Mouse (Mus musculus): ENCODE data around the gene Zfp644. TPM values are rescaled to one million over a fixed set of nuclear protein-coding genes. Genes with fewer than 3 reads are reported as not detected.

The Zfp644 gene
- polyA plus RNA-seq, 1 experiment from 2014 or later, result 62.5 TPM

DNA sequence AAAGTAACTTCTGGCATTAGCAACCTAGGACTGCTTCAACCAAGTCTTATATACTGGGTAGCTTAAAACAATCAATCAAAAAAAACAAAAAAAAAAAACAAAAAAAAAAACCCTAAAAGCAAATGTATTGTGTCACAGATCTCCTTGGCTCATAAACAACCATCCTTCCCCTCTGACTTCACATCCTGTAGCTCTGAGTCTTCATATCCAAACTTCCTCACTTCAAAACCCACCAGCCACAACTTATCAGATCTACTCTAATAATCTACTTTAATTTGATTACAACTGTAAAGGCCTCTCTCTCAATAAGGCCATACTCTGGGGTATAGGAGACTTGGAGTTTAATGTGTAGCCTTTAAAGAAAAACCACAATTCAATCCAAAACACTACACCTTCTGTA is 47.1 kb downstream of the Zfp644 start:
- Histone ChIP-seq H3K27ac (no peak overlapping the region), H3K36me3 (peaks cover 29% of the 10 kb centered on the region), H3K9me3 (replicated peaks) (no peaks in the 10 kb centered on the region), H3K4me1 (no peaks in the 10 kb centered on the region), H3K27me3 (ENCODE audit: low read depth, poor library complexity, severe bottlenecking) (no peaks in the 10 kb centered on the region), H3K4me3 (no peak overlapping the region)
- DNase-seq (ENCODE audit: low spot score), result no peak

DNA sequence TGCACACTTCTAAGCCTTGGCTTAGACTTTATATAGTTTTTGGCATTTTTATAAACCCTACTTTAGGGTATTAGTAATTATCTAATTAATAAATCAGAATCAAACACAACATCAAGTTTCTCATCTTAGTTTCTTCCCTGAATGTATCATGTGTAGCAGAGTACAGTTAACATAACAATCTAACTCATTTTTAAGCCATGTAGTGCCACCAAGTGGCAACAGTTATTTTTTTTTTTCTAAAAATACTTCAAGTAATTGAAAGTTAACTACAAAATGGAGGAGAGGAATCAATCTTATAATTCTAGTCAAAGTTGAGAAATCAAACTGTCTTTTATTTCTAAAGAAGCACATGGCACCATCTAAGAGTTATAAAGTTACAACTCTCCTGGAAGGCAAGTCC is 47.6 kb downstream of the Zfp644 start:
- Histone ChIP-seq H3K27me3 (ENCODE audit: low read depth, poor library complexity, severe bottlenecking) (no peaks in the 10 kb centered on the region), H3K4me3 (no peak overlapping the region), H3K36me3 (peaks cover 25% of the 10 kb centered on the region), H3K4me1 (no peaks in the 10 kb centered on the region), H3K9me3 (replicated peaks) (no peaks in the 10 kb centered on the region), H3K27ac (no peak overlapping the region)
- DNase-seq (ENCODE audit: low spot score), result no peak

DNA sequence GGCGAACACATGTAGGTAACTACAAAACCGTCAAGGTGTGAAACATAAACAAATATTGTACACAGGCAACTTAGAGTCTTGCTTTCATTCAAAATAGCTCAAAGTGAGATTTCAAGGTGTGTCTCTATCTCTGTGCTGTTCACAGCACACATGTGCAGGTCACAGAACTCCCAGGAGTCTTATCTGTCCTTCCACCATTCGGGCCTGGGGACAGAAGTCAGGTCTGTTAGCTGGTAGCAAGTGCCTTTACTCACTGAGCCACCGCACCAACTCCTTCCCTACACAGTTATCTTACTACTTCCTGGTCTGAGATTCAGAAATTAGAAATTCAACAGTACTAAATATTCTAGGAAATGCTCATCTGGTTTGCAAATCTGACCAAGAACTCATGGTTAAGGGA is 53.7 kb downstream of the Zfp644 start:
- Histone ChIP-seq H3K36me3 (peaks cover 13% of the 10 kb centered on the region), H3K9me3 (replicated peaks) (no peaks in the 10 kb centered on the region), H3K27me3 (ENCODE audit: low read depth, poor library complexity, severe bottlenecking) (no peaks in the 10 kb centered on the region), H3K4me3 (no peak overlapping the region), H3K27ac (no peak overlapping the region), H3K4me1 (0 out of 2 replicates have a peak, but pooled peaks cover 5% of the 10 kb centered on the region)
- no peak for DNase-seq (ENCODE audit: low spot score)
- WGBS, result 83% methylated on average over 4 of the region's 4 CpGs

DNA sequence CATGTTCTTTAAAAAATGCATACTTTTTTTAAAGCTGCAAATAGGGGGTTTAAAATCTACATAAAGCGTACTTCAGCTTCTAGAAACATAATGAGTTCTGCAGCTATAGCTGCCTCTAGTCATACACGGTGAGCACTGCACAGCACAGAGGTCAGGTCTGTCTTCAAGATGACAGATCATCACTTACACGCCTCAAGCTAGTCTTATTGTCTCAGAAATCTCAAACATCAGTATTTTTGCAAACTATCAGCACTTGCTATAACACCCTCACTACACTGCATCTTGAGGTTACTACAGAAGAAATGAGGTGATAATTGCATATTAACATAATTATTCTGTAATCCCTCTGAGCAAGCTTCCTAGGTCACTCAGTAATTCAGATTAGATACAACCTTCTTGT is 55.2 kb downstream of the Zfp644 start:
- Histone ChIP-seq H3K9me3 (replicated peaks) (no peaks in the 10 kb centered on the region), H3K27ac (no peak overlapping the region), H3K4me3 (no peak overlapping the region), H3K36me3 (peaks cover 26% of the 10 kb centered on the region), H3K4me1 (0 out of 2 replicates have a peak, but pooled peaks cover 5% of the 10 kb centered on the region), H3K27me3 (ENCODE audit: low read depth, poor library complexity, severe bottlenecking) (no peaks in the 10 kb centered on the region)
- WGBS, result 87% methylated on average over 3 of the region's 3 CpGs
- no peak for DNase-seq (ENCODE audit: low spot score)

DNA sequence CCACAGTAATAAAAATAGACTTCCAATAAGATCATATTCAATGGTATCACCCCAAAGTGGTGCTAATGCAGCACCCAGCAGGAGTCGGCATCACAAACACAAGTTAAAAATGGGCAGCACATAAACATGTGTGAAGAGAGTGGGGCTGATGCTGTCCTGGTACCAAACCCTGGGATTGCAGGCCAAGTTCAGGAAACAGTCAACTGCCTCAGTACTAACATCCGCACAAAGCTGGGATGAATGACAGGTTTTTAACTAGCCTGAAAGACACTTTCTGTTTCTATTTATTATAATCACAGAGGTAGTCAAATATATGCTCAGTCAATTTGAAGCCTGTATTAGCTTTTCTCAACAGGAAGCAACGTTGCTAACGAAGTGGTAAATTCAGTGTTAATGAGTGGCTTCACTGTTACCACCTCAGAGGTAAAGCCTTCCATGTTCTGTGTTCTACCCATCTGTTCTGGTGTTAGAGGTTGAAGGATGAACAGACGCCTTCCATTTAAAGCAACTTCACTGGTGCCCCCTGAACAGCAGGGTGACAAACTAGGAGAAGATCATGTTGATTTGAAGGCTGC is 56.8 kb downstream of the Zfp644 start:
- DNase-seq (ENCODE audit: low spot score), result no peak
- 78% methylated on average over 5 of the region's 5 CpGs for WGBS
- Histone ChIP-seq H3K4me1 (0 out of 2 replicates have a peak, but pooled peaks cover 5% of the 10 kb centered on the region), H3K27me3 (ENCODE audit: low read depth, poor library complexity, severe bottlenecking) (no peaks in the 10 kb centered on the region), H3K4me3 (no peak overlapping the region), H3K27ac (no peak overlapping the region), H3K36me3 (peaks cover 34% of the 10 kb centered on the region), H3K9me3 (replicated peaks) (no peaks in the 10 kb centered on the region)

DNA sequence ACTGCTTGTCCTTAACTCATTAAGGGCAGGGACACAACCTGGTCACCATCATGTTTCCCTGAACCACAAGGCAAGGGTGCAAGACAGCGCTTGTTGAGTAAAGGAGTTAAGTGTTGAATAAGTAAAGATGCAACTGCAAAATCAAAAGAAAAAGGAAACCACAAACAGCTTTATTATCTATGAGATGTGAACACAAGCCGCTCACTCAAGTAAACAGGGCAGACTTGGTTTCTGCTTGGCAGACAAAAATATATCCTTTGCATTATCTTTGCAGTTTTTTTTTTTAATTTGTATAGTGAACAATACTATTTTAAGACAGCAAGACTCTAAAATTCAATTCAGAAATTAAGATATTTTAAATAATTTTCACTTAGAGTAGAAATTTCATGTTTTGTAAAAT is 57.5 kb downstream of the Zfp644 start:
- H3K27me3 ChIP-seq (ENCODE audit: low read depth, poor library complexity, severe bottlenecking), result no peaks in the 10 kb centered on the region
- no peak overlapping the region for H3K4me3 ChIP-seq
- H3K4me1 ChIP-seq, result 0 out of 2 replicates have a peak, but pooled peaks cover 5% of the 10 kb centered on the region
- WGBS, result 89% methylated on average over 2 of the region's 2 CpGs
- peaks cover 41% of the 10 kb centered on the region for H3K36me3 ChIP-seq
- no peaks in the 10 kb centered on the region for H3K9me3 ChIP-seq (replicated peaks)
- DNase-seq (ENCODE audit: low spot score), result no peak
- no peak overlapping the region for H3K27ac ChIP-seq

DNA sequence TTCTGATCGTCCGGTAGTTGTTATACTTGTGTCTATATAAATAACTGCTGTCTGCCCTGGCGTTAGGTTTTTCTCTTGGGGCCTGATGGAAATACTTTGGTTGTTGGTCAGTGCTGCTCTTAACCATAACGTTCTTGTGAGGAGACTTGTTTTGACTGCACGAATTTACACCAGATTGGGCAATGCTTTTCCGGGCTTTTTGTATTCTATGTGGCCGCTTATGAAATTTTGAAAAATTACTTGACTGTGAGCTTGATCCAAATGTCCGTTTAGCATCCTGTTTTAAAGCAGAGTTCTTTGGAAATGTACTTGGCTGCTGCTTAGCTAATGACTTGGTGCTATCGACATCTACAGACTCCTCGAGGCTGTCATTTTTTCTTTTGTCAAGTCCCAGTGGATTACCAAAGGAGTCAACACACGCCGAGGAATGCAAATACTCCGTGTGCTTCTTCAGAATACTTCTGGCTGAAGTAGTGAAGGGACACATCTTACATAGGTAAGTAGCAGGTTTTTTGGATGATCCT is 60.6 kb downstream of the Zfp644 start:
- WGBS, result 95% methylated on average over 13 of the region's 13 CpGs
- Histone ChIP-seq H3K4me3 (no peak overlapping the region), H3K27ac (no peak overlapping the region), H3K36me3 (peaks cover 48% of the 10 kb centered on the region), H3K4me1 (peaks cover 25% of the 10 kb centered on the region), H3K27me3 (ENCODE audit: low read depth, poor library complexity, severe bottlenecking) (no peaks in the 10 kb centered on the region), H3K9me3 (replicated peaks) (no peaks in the 10 kb centered on the region)
- DNase-seq (ENCODE audit: low spot score), result no peak

DNA sequence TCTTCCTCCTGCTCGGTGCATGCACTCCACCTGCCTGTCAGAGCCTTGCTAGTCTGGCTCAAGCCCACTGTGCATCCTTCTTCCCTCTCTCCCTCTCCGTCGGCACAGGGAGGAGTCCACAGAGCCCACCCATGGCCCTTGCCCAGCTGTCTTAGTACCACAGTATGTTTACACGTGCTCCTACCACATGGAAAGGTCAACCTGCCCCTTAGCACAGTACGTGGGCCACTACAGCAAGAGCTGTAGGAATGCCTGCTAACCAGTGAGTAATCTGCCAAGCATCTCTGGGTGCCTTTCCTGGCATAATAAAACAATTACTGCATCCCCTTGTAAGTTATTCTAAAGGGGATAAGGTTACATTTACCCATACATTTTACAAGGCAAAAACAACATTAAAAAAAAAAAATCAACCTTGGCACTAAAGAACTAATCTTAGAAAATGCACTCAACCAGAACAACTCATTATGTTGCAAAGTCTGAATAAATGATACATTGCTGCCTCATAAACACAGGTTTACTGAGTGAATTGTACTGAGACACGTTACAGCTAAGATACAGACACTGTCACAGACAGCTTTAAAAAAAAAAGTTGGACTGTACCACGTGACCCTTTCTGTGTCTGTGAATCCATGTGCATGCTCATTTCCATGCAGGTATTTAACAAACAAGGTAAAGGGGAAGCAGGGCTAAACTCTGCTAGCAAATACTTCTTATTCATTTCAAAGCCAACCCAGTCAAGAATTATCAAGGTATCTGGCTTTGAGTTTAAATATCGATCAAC is 68.5 kb downstream of the Zfp644 start:
- no peak for DNase-seq (ENCODE audit: low spot score)
- H3K36me3 ChIP-seq, result peaks cover 39% of the 10 kb centered on the region

DNA sequence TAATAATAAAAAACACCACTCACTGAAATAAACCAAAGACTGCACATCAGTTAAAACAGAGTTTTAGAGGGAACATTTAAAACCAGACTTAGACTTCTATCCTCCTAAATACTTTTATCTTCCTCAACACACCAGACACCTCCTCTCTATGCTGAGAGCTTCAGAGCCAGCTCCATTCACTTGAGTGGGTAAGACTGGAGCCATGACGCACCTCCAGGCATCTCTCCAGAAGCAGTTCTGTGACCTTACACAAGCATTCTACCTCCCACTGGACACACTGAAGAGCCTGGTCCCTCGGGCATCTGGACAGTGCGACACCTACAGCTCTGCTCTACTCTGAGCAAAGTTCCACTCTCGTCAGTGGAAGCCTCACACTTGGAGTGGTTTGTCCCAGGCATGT is 73.8 kb downstream of the Zfp644 start:
- peaks cover 71% of the 10 kb centered on the region for H3K36me3 ChIP-seq
- 0 out of 2 replicates have a peak, but pooled peaks cover 2% of the 10 kb centered on the region for H3K4me1 ChIP-seq
- H3K27ac ChIP-seq, result no peak overlapping the region
- whole genome bisulfite sequencing, result 92% methylated on average over 4 of the region's 4 CpGs
- H3K9me3 ChIP-seq (replicated peaks), result no peaks in the 10 kb centered on the region
- DNase-seq (ENCODE audit: low spot score), result no peak
- no peak overlapping the region for H3K4me3 ChIP-seq
- H3K27me3 ChIP-seq (ENCODE audit: low read depth, poor library complexity, severe bottlenecking), result no peaks in the 10 kb centered on the region

More for the DNA sequence above, 68.5 kb downstream of the Zfp644 start:
- Histone ChIP-seq H3K4me3 (no peak overlapping the region), H3K27me3 (ENCODE audit: low read depth, poor library complexity, severe bottlenecking) (no peaks in the 10 kb centered on the region), H3K9me3 (replicated peaks) (no peaks in the 10 kb centered on the region), H3K27ac (no peak overlapping the region), H3K4me1 (peaks cover 26% of the 10 kb centered on the region)
- 79% methylated on average over 8 of the region's 8 CpGs for WGBS

DNA sequence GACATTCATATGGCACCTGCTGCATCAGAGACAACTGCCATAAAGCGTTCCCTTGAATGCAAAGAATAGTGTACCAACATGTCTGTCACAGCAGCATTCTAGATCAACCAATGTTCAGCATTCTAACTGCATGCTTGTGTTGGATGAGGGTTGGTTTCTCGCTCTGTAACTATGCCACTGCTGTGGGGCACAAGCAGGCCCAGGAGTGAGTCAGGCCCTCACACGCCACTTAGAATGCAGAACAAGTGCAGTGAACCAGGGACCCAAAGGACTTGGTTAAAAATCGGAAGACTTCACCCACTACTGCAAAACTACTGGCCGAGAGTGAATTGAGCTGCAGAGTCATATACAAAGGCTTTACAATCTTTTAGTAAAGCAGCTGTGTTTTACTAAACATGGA is 74.9 kb downstream of the Zfp644 start:
- no peak for DNase-seq (ENCODE audit: low spot score)
- H3K27me3 ChIP-seq (ENCODE audit: low read depth, poor library complexity, severe bottlenecking), result no peaks in the 10 kb centered on the region
- no peak overlapping the region for H3K4me3 ChIP-seq
- H3K4me1 ChIP-seq, result no peaks in the 10 kb centered on the region
- no peaks in the 10 kb centered on the region for H3K9me3 ChIP-seq (replicated peaks)
- no peak overlapping the region for H3K27ac ChIP-seq
- 96% methylated on average over 5 of the region's 5 CpGs for WGBS
- H3K36me3 ChIP-seq, result peaks cover 75% of the 10 kb centered on the region

DNA sequence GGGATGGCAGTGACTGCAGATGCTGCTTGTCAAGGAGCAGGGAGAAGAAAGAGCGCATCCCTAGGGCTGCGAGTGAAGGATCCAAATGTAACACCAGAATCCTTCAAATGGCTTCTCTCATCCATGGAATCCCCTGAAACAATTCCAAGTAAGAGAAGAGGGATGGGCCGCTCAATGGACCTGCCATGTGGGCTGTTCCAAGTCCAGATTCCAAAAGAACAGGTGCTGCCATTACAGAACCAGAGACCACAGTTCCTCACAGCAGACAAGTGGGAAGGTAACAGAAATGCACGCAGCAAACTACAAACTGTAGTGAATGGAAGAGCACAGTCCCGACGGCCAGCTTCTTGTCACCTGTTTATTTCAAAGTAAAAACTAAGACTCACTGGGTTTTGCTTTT is 76.6 kb downstream of the Zfp644 start:
- Histone ChIP-seq H3K4me1 (no peaks in the 10 kb centered on the region), H3K36me3 (peaks cover 79% of the 10 kb centered on the region), H3K27ac (no peak overlapping the region), H3K27me3 (ENCODE audit: low read depth, poor library complexity, severe bottlenecking) (no peaks in the 10 kb centered on the region), H3K9me3 (replicated peaks) (no peaks in the 10 kb centered on the region), H3K4me3 (no peak overlapping the region)
- no peak for DNase-seq (ENCODE audit: low spot score)
- 95% methylated on average over 6 of the region's 6 CpGs for whole genome bisulfite sequencing

DNA sequence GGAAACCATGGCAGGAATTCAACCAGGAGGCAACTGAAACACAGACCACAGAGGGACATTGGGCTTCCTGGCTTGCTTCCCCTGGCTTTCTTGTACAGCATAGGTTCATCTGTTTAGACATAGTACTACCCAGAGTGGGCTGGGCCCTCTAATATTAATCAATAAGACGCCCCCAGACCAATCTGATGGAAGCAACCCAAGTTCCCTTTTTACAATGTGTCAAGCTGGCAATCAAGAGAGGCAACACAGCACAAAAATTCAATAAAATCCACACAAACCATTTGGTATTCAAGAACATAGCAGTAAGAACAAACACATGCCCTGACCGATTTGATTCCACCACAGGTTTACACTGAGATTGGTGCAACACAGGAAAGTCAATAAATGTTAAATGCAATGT is 82.1 kb downstream of the Zfp644 start:
- no peaks in the 10 kb centered on the region for H3K9me3 ChIP-seq (replicated peaks)
- no peaks in the 10 kb centered on the region for H3K27me3 ChIP-seq (ENCODE audit: low read depth, poor library complexity, severe bottlenecking)
- no peaks in the 10 kb centered on the region for H3K4me1 ChIP-seq
- 92% methylated on average over 2 of the region's 2 CpGs for WGBS
- H3K36me3 ChIP-seq, result peaks cover 75% of the 10 kb centered on the region
- no peak for DNase-seq (ENCODE audit: low spot score)
- no peak overlapping the region for H3K4me3 ChIP-seq
- no peak overlapping the region for H3K27ac ChIP-seq

DNA sequence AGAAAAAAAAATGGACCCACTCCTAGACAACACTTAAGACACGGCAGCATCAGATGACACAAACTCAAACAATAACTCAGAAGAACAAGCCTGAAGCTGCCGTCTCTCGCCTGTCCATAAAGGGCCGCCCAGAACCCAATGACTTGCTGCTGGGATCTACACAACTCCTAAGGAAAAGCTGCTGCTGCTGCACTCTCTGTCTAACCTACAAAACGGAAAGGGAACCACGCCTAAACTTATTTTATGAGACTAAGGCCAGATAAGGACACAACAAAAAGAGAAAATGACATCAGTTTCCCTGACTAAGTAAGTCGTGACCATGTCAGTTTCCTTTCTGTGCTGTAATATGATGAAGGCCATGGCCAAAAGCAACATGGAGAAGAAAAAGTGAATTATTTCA is 82.5 kb downstream of the Zfp644 start:
- Histone ChIP-seq H3K27me3 (ENCODE audit: low read depth, poor library complexity, severe bottlenecking) (no peaks in the 10 kb centered on the region), H3K4me1 (no peaks in the 10 kb centered on the region), H3K4me3 (no peak overlapping the region), H3K27ac (no peak overlapping the region), H3K9me3 (replicated peaks) (no peaks in the 10 kb centered on the region), H3K36me3 (peaks cover 77% of the 10 kb centered on the region)
- 88% methylated on average over 7 of the region's 7 CpGs for WGBS
- no peak for DNase-seq (ENCODE audit: low spot score)
